Mouse (Mus musculus) thymus, postnatal 14 days (tissue): Measurements from ENCODE around the gene Sucnr1.

Experiments used
- DNase-seq: peaks from one replicate; pipeline ENCODE4 v3.0.0; 2021

Gene Sucnr1

GRCm38 (mm10) chr3:60114571-60114970 is 32.9 kb downstream of the Sucnr1 start:
- no peak for DNase-seq

GRCm38 (mm10) chr3:60121449-60121848 is 39.8 kb downstream of the Sucnr1 start:
- no peak for DNase-seq

GRCm38 (mm10) chr3:60123859-60124794 is 42.5 kb downstream of the Sucnr1 start:
- DNase-seq: no peak

GRCm38 (mm10) chr3:60126564-60126963 is 44.9 kb downstream of the Sucnr1 start:
- no peak for DNase-seq

- no peak for DNase-seq
Measured at GRCm38 (mm10) chr3:60128282-60128681, 46.6 kb downstream of the Sucnr1 start.

GRCm38 (mm10) chr3:60135801-60136200 is 54.1 kb downstream of the Sucnr1 start:
- DNase-seq: no peak
